Mouse (Mus musculus): ENCODE results near the gene Gm10375. TPM values are rescaled to one million over a fixed set of nuclear protein-coding genes. Genes with fewer than 3 reads are reported as not detected.

The Gm10375 gene
- not detected in 2 replicates for polyA plus RNA-seq (2012; rRNA removed)

DNA sequence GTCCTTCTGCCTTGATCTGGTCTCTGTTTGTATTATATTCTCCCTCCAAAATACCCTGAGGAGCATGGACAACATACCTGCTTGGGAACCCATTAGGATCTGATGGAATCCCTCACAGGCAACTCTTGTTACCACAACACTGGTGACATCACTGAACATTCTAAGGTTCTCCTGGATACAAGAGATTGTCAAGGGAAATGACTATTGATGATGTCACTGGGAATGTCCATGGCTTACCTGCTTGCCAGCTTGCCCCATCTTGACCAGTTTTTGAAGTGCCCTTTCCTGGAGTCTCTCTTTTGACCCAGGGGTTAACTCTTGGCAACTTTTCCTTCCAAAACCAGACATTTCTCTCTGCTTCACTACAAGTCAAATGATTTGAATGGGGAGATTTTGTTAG lies at the start of gene Gm10375:
Gene Gm10375, minus strand, starts transcription at position 101 of the 400 bp plus-strand sequence.

DNA sequence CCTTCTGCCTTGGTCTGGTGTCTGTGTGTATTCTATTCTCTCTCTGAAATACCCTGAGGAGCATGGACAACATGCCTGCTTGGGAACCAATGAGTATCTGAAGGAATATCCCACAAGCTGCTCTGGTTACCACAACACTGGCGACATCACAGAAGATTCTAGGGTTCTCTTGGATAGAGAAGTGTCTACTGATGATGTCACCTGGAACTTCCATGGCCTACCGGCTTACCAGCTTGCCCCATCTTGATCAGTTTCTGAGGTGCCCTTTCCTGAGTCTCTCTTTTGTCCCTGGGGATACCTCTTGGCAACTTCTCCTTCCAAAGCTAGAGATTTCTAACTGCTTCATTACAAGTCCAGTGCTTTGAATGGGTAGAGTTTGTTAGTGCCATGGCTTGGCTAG lies 28.8 kb downstream of the Gm10375 start, which contains the start of gene Gm17654:
Gene Gm17654, minus strand, starts transcription at position 101 of the 400 bp plus-strand sequence.

Other genes starting within 250 kb of the Gm10375 start
- gene Gm8138, start 191.7 kb downstream of the Gm10375 start, polyA plus RNA-seq (2012; rRNA removed), result not detected in 2 replicates
- not detected in 2 replicates for gene Gm5799, start 64.4 kb downstream of the Gm10375 start, polyA plus RNA-seq (2012; rRNA removed)
- gene Gm17654, start 28.9 kb downstream of the Gm10375 start, polyA plus RNA-seq (2012; rRNA removed), result not detected in 2 replicates
- gene Gm8165, start 69.2 kb upstream of the Gm10375 start, polyA plus RNA-seq (2012; rRNA removed), result not detected in 2 replicates
- gene Gm7324, start 89.8 kb upstream of the Gm10375 start, polyA plus RNA-seq (2012; rRNA removed), result 0.66 and 1.0 TPM in 2 replicates
- not detected in 2 replicates for gene Gm16506, start 119.5 kb upstream of the Gm10375 start, polyA plus RNA-seq (2012; rRNA removed)
- not detected in 2 replicates for gene Gm6526, start 139.9 kb upstream of the Gm10375 start, polyA plus RNA-seq (2012; rRNA removed)
- gene Gm8180, start 176.7 kb upstream of the Gm10375 start, polyA plus RNA-seq (2012; rRNA removed), result not detected in 2 replicates

Measured in central nervous system, embryonic 18 days (tissue).